18 mouse cellular contexts compared by ENCODE assay signal in genomic region chrX:134280531-134280930, GRCm38 (mm10). TPM values are rescaled to one million over a fixed set of nuclear protein-coding genes. Genes with fewer than 3 reads are reported as not detected.
"Had no signal": no experiment of that assay in that cellular context is flagged by ENCODE, and none has a peak within 500 bp of the region (broad histone marks: within the 10 kb centered on the region; RNA-seq: fewer than 3 reads in every experiment).

No protein-coding gene starts in this region.

- H3K9me3 ChIP-seq: neural tube, embryonic 13.5 days; neural tube, embryonic 15.5 days; stomach, embryonic 15.5 days had no signal

- DNase-seq: retina, postnatal 1 day; right cerebral cortex, adult 18-20 months; right cerebral cortex, postnatal 14 days; right cerebral cortex, postnatal 25 days; right cerebral cortex, postnatal 4 days; spleen, adult 18-20 months; thymus, adult 18-20 months; thymus, adult 2 months; thymus, postnatal 14 days; thymus, postnatal 25 days; thymus, postnatal 36 days; thymus, postnatal 4 days had no signal

- H3K4me3 ChIP-seq: neural tube, embryonic 13.5 days; neural tube, embryonic 15.5 days; stomach, embryonic 15.5 days had no signal

- H3K9ac ChIP-seq: neural tube, embryonic 13.5 days; neural tube, embryonic 15.5 days; stomach, embryonic 15.5 days had no signal

- H3K4me1 ChIP-seq: neural tube, embryonic 13.5 days; neural tube, embryonic 15.5 days; stomach, embryonic 15.5 days had no signal

- H3K27ac ChIP-seq: neural tube, embryonic 13.5 days; neural tube, embryonic 15.5 days; stomach, embryonic 15.5 days; stomach, postnatal 0 days had no signal

- H3K27me3 ChIP-seq: neural tube, embryonic 15.5 days; stomach, embryonic 15.5 days had no signal

- H3K36me3 ChIP-seq: neural tube, embryonic 13.5 days; neural tube, embryonic 15.5 days; stomach, embryonic 15.5 days had no signal

RNA-seq across cellular contexts. Expression of gene Tmem35a, which starts 14.5 kb away (rescaled TPM):
- total RNA-seq: neutrophil, adult 5-6 weeks had no signal

RNA-seq across cellular contexts. Expression of gene Nox1, which starts 58.8 kb away (rescaled TPM):
- polyA plus RNA-seq: neural tube, embryonic 13.5 days; testis, adult 2 months had no signal
